Mouse (Mus musculus): ENCODE measurements around the gene Esrp2. TPM values are rescaled to one million over a fixed set of nuclear protein-coding genes. Genes with fewer than 3 reads are reported as not detected.

Esrp2 gene
- polyA plus RNA-seq, 1 experiment from 2014 or later: 0.18 TPM

GRCm38 (mm10) chr8:106169017-106169933 is 32.5 kb upstream of the Esrp2 start:
- peak; percentile 88 for ATAC-seq
- Histone ChIP-seq H3K4me1 (ENCODE audit: control insufficient read depth, insufficient read depth, low read depth, low read length) (peaks cover 15% of the 10 kb centered on the region), H3K4me3 (ENCODE audit: low read length) (peak overlapping the region; percentile 87), H3K27ac (ENCODE audit: low read depth, low read length) (peak overlapping the region; percentile 90), H3K9ac (ENCODE audit: low read depth, low read length) (peak overlapping the region; percentile 91), H3K9me3 (ENCODE audit: control insufficient read depth, low read length) (no peaks in the 10 kb centered on the region), H3K27me3 (replicated peaks; ENCODE audit: control insufficient read depth, insufficient read depth, low read length) (no peaks in the 10 kb centered on the region), H3K4me2 (ENCODE audit: low read length) (peak overlapping the region; percentile 98), H3K36me3 (ENCODE audit: control insufficient read depth, insufficient read depth, low read length) (no peaks in the 10 kb centered on the region)
- 2% methylated on average over 53 of the region's 54 CpGs for WGBS

- Histone ChIP-seq H3K27me3 (replicated peaks; ENCODE audit: control insufficient read depth, insufficient read depth, low read length) (no peaks in the 10 kb centered on the region), H3K4me3 (ENCODE audit: low read length) (peak within 1 kb of the TSS; percentile 87), H3K9me3 (ENCODE audit: control insufficient read depth, low read length) (no peaks in the 10 kb centered on the region), H3K9ac (ENCODE audit: low read depth, low read length) (peak within 1 kb of the TSS; percentile 91), H3K4me2 (ENCODE audit: low read length) (peak within 1 kb of the TSS; percentile 98), H3K27ac (ENCODE audit: low read depth, low read length) (peak within 1 kb of the TSS; percentile 90), H3K36me3 (ENCODE audit: control insufficient read depth, insufficient read depth, low read length) (peaks cover 7% of the 10 kb centered on the region), H3K4me1 (ENCODE audit: control insufficient read depth, insufficient read depth, low read depth, low read length) (peaks cover 15% of the 10 kb centered on the region)
- under 1% methylated on average over 44 of the region's 59 CpGs for WGBS
- ATAC-seq: peak; percentile 91
Observed at GRCm38 (mm10) chr8:106168356-106169016, 31.7 kb upstream of the Esrp2 start, which contains the start of gene Slc7a6. Gene Slc7a6 (plus strand): TSS chr8:106168857.

GRCm38 (mm10) chr8:106165460-106165859 is 28.7 kb upstream of the Esrp2 start:
- Histone ChIP-seq H3K4me3 (ENCODE audit: low read length) (no peak overlapping the region), H3K27me3 (replicated peaks; ENCODE audit: control insufficient read depth, insufficient read depth, low read length) (no peaks in the 10 kb centered on the region), H3K4me1 (ENCODE audit: control insufficient read depth, insufficient read depth, low read depth, low read length) (peaks cover 15% of the 10 kb centered on the region), H3K9ac (ENCODE audit: low read depth, low read length) (no peak overlapping the region), H3K27ac (ENCODE audit: low read depth, low read length) (no peak overlapping the region), H3K36me3 (ENCODE audit: control insufficient read depth, insufficient read depth, low read length) (peaks cover 25% of the 10 kb centered on the region), H3K4me2 (ENCODE audit: low read length) (no peak overlapping the region), H3K9me3 (ENCODE audit: control insufficient read depth, low read length) (no peaks in the 10 kb centered on the region)
- 48% methylated on average over 4 of the region's 4 CpGs for WGBS
- no peak for ATAC-seq

- no peak overlapping the region for H3K4me3 ChIP-seq (ENCODE audit: low read length)
- H3K4me1 ChIP-seq (ENCODE audit: control insufficient read depth, insufficient read depth, low read depth, low read length): peaks cover 5% of the 10 kb centered on the region; the same call in 1 of the 2 replicates
- no peak overlapping the region for H3K27ac ChIP-seq (ENCODE audit: low read depth, low read length)
- WGBS: 92% methylated on average over 9 of the region's 9 CpGs
- peaks cover 25% of the 10 kb centered on the region for H3K36me3 ChIP-seq (ENCODE audit: control insufficient read depth, insufficient read depth, low read length)
- no peak for ATAC-seq
- no peaks in the 10 kb centered on the region for H3K27me3 ChIP-seq (replicated peaks; ENCODE audit: control insufficient read depth, insufficient read depth, low read length)
- no peaks in the 10 kb centered on the region for H3K9me3 ChIP-seq (ENCODE audit: control insufficient read depth, low read length)
- H3K9ac ChIP-seq (ENCODE audit: low read depth, low read length): no peak overlapping the region
- no peak overlapping the region for H3K4me2 ChIP-seq (ENCODE audit: low read length)
Observed at GRCm38 (mm10) chr8:106163251-106163650, 26.5 kb upstream of the Esrp2 start.

GRCm38 (mm10) chr8:106159876-106160275 is 23.1 kb upstream of the Esrp2 start:
- no peak overlapping the region for H3K27ac ChIP-seq (ENCODE audit: low read depth, low read length)
- H3K4me1 ChIP-seq (ENCODE audit: control insufficient read depth, insufficient read depth, low read depth, low read length): no peaks in the 10 kb centered on the region
- WGBS: 90% methylated on average over 6 of the region's 6 CpGs
- H3K36me3 ChIP-seq (ENCODE audit: control insufficient read depth, insufficient read depth, low read length): peaks cover 25% of the 10 kb centered on the region
- no peaks in the 10 kb centered on the region for H3K9me3 ChIP-seq (ENCODE audit: control insufficient read depth, low read length)
- no peak overlapping the region for H3K9ac ChIP-seq (ENCODE audit: low read depth, low read length)
- ATAC-seq: no peak
- no peak overlapping the region for H3K4me3 ChIP-seq (ENCODE audit: low read length)
- H3K27me3 ChIP-seq (replicated peaks; ENCODE audit: control insufficient read depth, insufficient read depth, low read length): no peaks in the 10 kb centered on the region
- H3K4me2 ChIP-seq (ENCODE audit: low read length): no peak overlapping the region

GRCm38 (mm10) chr8:106158381-106158780 is 21.6 kb upstream of the Esrp2 start:
- no peak for ATAC-seq
- Histone ChIP-seq H3K4me2 (ENCODE audit: low read length) (no peak overlapping the region), H3K9ac (ENCODE audit: low read depth, low read length) (no peak overlapping the region), H3K36me3 (ENCODE audit: control insufficient read depth, insufficient read depth, low read length) (peaks cover 18% of the 10 kb centered on the region), H3K9me3 (ENCODE audit: control insufficient read depth, low read length) (no peaks in the 10 kb centered on the region), H3K27ac (ENCODE audit: low read depth, low read length) (no peak overlapping the region), H3K27me3 (replicated peaks; ENCODE audit: control insufficient read depth, insufficient read depth, low read length) (no peaks in the 10 kb centered on the region), H3K4me1 (ENCODE audit: control insufficient read depth, insufficient read depth, low read depth, low read length) (no peaks in the 10 kb centered on the region), H3K4me3 (ENCODE audit: low read length) (no peak overlapping the region)
- WGBS: 89% methylated on average over 10 of the region's 10 CpGs

GRCm38 (mm10) chr8:106157419-106157818 is 20.6 kb upstream of the Esrp2 start:
- Histone ChIP-seq H3K36me3 (ENCODE audit: control insufficient read depth, insufficient read depth, low read length) (peaks cover 14% of the 10 kb centered on the region), H3K4me1 (ENCODE audit: control insufficient read depth, insufficient read depth, low read depth, low read length) (no peaks in the 10 kb centered on the region), H3K27me3 (replicated peaks; ENCODE audit: control insufficient read depth, insufficient read depth, low read length) (no peaks in the 10 kb centered on the region), H3K9ac (ENCODE audit: low read depth, low read length) (no peak overlapping the region), H3K27ac (ENCODE audit: low read depth, low read length) (no peak overlapping the region), H3K9me3 (ENCODE audit: control insufficient read depth, low read length) (no peaks in the 10 kb centered on the region), H3K4me2 (ENCODE audit: low read length) (no peak overlapping the region), H3K4me3 (ENCODE audit: low read length) (no peak overlapping the region)
- no peak for ATAC-seq
- 97% methylated on average over 1 of the region's 1 CpGs for WGBS

DNA sequence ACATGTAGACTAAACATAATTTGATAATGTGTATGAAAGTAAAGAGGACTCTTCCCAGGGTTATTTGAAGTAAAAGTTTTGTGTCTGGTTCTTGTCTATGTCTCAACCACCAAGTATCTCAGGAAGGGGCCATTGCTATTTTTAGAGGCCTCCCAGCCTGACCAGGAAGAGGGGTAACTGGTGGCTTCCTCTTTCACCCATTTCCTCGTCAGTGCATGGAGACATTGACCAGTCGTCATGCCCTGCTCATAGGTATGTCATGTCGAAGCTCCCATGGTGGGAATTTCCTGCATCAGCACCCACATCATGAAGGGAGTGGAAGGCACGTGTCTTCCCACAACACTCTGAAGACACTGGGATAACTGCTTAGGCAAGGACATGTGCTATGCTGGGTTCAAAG is 16.1 kb upstream of the Esrp2 start:
- no peak overlapping the region for H3K9ac ChIP-seq (ENCODE audit: low read depth, low read length)
- no peaks in the 10 kb centered on the region for H3K36me3 ChIP-seq (ENCODE audit: control insufficient read depth, insufficient read depth, low read length)
- no peaks in the 10 kb centered on the region for H3K27me3 ChIP-seq (replicated peaks; ENCODE audit: control insufficient read depth, insufficient read depth, low read length)
- no peak overlapping the region for H3K4me3 ChIP-seq (ENCODE audit: low read length)
- no peak for ATAC-seq
- H3K4me2 ChIP-seq (ENCODE audit: low read length): no peak overlapping the region
- no peak overlapping the region for H3K27ac ChIP-seq (ENCODE audit: low read depth, low read length)
- WGBS: 85% methylated on average over 4 of the region's 4 CpGs
- H3K9me3 ChIP-seq (ENCODE audit: control insufficient read depth, low read length): no peaks in the 10 kb centered on the region
- H3K4me1 ChIP-seq (ENCODE audit: control insufficient read depth, insufficient read depth, low read depth, low read length): peaks cover 7% of the 10 kb centered on the region

GRCm38 (mm10) chr8:106151041-106151440 is 14.3 kb upstream of the Esrp2 start:
- Histone ChIP-seq H3K4me1 (ENCODE audit: control insufficient read depth, insufficient read depth, low read depth, low read length) (peaks cover 7% of the 10 kb centered on the region), H3K9me3 (ENCODE audit: control insufficient read depth, low read length) (no peaks in the 10 kb centered on the region), H3K4me2 (ENCODE audit: low read length) (peak overlapping the region; percentile 72), H3K4me3 (ENCODE audit: low read length) (peak overlapping the region; percentile 78), H3K36me3 (ENCODE audit: control insufficient read depth, insufficient read depth, low read length) (no peaks in the 10 kb centered on the region), H3K27ac (ENCODE audit: low read depth, low read length) (no peak overlapping the region), H3K27me3 (replicated peaks; ENCODE audit: control insufficient read depth, insufficient read depth, low read length) (no peaks in the 10 kb centered on the region), H3K9ac (ENCODE audit: low read depth, low read length) (peak overlapping the region; percentile 87)
- ATAC-seq: no peak
- WGBS: 73% methylated on average over 9 of the region's 9 CpGs

Measured in hindbrain, embryonic 16.5 days (tissue).